Mouse (Mus musculus) embryonic facial prominence, embryonic 12.5 days (tissue): ENCODE measurements around the gene Irak3. TPM values are rescaled to one million over a fixed set of nuclear protein-coding genes. Genes with fewer than 3 reads are reported as not detected.

Experiments
- ATAC-seq: fragments of 200-750 bp; cut with Nextera tagmentation; 2 replicates; pipeline ENCODE4 v1.8.0; 2017; ENCODE audit not compliant: insufficient number of reproducible peaks, insufficient read depth, low FRiP score, low TSS enrichment
- H3K27ac ChIP-seq: fragments of 300-500 bp; sonication (generic); 2 replicates; pipeline ENCODE4 v1.5.1; 2016; ENCODE audit warnings: mild to moderate bottlenecking
- H3K27me3 ChIP-seq: fragments of 300-500 bp; sonication (generic); 2 replicates; pipeline ENCODE4 v1.6.1; 2016; ENCODE audit warnings: mild to moderate bottlenecking, moderate library complexity
- H3K36me3 ChIP-seq: fragments of 300-500 bp; sonication (generic); 2 replicates; pipeline ENCODE4 v1.6.1; 2016; ENCODE audit warnings: mild to moderate bottlenecking
- H3K4me1 ChIP-seq: fragments of 300-500 bp; sonication (generic); 2 replicates; pipeline ENCODE4 v1.6.1; 2016
- H3K4me2 ChIP-seq: fragments of 300-500 bp; sonication (generic); replicated peaks from 2 replicates; pipeline ENCODE4 v1.6.1; 2016; ENCODE audit warnings: mild to moderate bottlenecking, moderate library complexity
- H3K4me3 ChIP-seq: fragments of 300-500 bp; sonication (generic); 2 replicates; pipeline ENCODE4 v1.5.1; 2016; ENCODE audit warnings: mild to moderate bottlenecking
- H3K9ac ChIP-seq: fragments of 300-500 bp; sonication (generic); 2 replicates; pipeline ENCODE4 v1.6.1; 2016; ENCODE audit warnings: mild to moderate bottlenecking, moderate library complexity
- H3K9me3 ChIP-seq: fragments of 300-500 bp; sonication (generic); 2 replicates; pipeline ENCODE4 v1.6.1; 2016; ENCODE audit warnings: mild to moderate bottlenecking, moderate library complexity
- WGBS: fragments of 180-500 bp; shearing (Covaris S2); methylation state at CpG from one replicate; pipeline ENCODE4 v1.1.7; 2016; 5-methylcytosine and 5-hydroxymethylcytosine counted together
- polyA plus RNA-seq: library from polyadenylated mRNA; unstranded; fragments of >200 nt; fragmentation: Nextera tagmentation; extraction: Ambion mirVana; gene quantifications from 2 replicates; pipeline ENCODE4 v1.2.1, GENCODE M21; 2016

Gene Irak3
- polyA plus RNA-seq = 2.3 and 2.4 TPM in 2 replicates

DNA sequence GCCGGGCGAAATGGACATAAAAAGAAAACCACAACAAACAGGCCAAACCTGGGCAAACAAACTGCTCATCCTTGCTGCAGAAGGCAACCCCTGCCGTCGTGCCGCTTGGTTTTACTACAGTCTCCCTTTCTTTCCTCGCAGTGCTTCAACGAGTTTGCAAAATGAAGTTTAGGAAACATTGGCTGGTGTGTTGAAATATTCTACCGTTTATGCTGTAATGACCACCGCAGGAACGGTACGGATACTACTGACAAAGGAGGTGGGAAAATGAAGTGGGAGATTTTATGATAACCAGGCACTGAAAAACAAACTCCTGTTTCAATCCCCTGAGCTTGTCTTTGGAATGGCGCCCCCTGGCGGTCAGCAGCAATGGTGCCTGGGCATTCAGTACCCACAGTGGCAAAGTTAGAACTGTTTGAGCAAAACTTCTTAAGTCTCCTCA is at the start of gene Irak3:
Gene Irak3 (minus strand): TSS at position 170 of the 442 bp plus-strand sequence.
- Histone ChIP-seq H3K27me3 (peaks cover 9% of the 10 kb centered on the region; the same call in 1 of the 2 replicates), H3K27ac (no peak within 1 kb of the TSS), H3K36me3 (no peaks in the 10 kb centered on the region), H3K9ac (peak within 1 kb of the TSS; percentile 64), H3K4me2 (peak within 1 kb of the TSS; percentile 90), H3K4me3 (peak within 1 kb of the TSS; percentile 51), H3K9me3 (no peaks in the 10 kb centered on the region), H3K4me1 (no peaks in the 10 kb centered on the region)
- ATAC-seq = 0 out of 2 replicates have a peak, but pooled peaks have one; percentile 47
- WGBS = 2% methylated on average over 13 of the region's 13 CpGs

DNA sequence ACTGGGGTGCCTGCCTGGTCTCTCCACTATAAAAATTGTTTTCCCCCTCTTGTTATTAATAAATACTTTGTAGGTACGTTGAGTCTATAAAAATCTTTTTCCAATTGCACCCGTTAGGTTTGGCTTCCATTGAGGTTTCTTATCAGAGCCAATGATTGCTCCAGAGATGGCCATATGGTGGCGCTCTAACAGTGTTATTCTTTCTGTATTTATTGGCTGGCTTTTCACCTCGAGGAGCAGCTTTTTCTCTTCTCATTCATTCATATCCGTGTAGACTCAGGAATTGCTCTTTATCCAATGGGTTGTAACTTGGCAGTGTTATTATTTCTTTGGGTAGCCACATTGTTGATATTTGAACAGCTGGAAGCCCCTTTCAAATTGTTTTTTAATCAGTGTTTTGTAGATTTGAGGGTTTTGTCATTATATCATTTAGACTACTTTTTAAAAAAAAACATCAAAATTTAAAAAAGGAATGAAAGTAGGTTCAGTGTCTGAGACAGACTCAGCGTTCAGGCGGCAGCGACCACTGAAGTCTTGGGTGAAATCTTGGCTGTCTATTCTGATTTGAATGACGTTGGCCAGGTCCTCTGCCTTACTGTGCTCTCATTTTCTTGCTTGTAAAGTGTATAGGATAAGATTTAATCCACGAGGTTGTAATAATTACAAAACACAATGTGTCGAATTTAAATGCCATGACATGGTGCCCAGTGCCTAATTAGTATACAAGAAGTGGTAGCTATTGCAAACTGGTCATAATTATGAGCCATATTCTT is 49.2 kb upstream of the Irak3 start:
- no peak overlapping the region for H3K9ac ChIP-seq
- no peak overlapping the region for H3K4me3 ChIP-seq
- no peaks in the 10 kb centered on the region for H3K9me3 ChIP-seq
- peaks cover 36% of the 10 kb centered on the region for H3K4me1 ChIP-seq
- no peak overlapping the region for H3K27ac ChIP-seq
- no peaks in the 10 kb centered on the region for H3K27me3 ChIP-seq
- WGBS = 42% methylated on average over 11 of the region's 11 CpGs
- ATAC-seq = no peak
- no peak overlapping the region for H3K4me2 ChIP-seq
- no peaks in the 10 kb centered on the region for H3K36me3 ChIP-seq

DNA sequence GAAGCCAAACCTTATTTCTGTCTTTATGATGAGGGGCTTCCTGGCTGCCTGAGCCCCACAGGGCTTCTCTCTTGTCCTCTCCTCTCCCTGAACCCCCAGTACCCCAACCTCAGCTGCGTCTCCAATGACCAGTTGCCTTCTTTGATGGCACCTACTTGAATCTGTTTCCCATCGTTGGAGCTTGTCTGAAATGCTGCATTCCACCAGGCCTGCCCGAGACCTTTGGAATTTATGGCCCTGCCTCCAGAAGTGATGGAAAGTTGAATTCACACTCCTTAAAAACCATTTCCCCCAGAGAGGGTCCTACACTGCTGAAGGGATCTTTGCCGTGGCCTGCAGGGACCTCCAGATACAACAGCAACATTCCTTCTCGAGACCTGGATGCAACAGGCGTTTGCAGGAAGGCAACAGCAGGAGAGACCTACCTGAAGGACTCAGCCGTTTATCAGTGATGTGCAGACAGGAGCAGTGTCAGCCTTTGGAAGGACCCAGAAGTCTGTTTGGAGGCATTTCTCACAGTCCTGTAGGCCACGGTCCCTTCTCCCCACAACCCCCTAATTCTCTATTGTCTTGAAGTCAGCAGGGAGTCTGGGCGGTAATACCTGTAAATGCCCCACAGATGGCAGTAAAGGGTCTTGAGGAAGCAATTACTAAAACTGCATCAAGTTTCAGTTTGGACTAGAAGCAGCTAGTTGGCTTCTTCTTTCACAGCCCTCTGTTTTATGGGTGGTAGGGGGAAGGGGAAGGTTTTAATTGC is 45.2 kb upstream of the Irak3 start:
- Histone ChIP-seq H3K4me2 (peak overlapping the region; percentile 18), H3K4me1 (peaks cover 38% of the 10 kb centered on the region)

DNA sequence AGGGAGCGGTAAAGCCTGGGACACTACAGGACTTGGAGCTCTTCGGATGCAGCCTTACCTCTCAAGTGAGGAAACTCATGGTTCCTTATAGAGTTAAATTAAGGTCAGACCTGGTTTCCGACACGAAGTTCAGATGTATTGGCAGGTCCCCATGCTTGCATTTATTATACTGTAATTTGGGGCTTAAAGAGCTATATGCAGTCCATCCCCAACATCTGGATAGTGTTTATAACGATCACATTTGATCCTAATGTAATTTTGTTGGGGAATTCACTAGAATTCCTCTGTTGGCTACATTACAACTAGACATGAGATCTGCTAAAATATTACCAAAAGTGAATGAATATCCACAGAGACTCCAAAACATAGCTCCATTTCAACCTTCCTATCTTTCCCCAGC is 43.8 kb upstream of the Irak3 start:
- Histone ChIP-seq H3K4me2 (peak overlapping the region; percentile 18; the same call in 1 of the 2 replicates), H3K27ac (0 out of 2 replicates have a peak overlapping the region, but pooled peaks have one; percentile 46), H3K9me3 (no peaks in the 10 kb centered on the region), H3K36me3 (no peaks in the 10 kb centered on the region), H3K4me3 (no peak overlapping the region), H3K9ac (no peak overlapping the region), H3K4me1 (peaks cover 31% of the 10 kb centered on the region), H3K27me3 (no peaks in the 10 kb centered on the region)
- no peak; the same call in 1 of the 2 replicates for ATAC-seq
- WGBS = 31% methylated on average over 5 of the region's 5 CpGs

More for the DNA sequence above, 45.2 kb upstream of the Irak3 start:
- 31% methylated on average over 9 of the region's 9 CpGs for WGBS
- Histone ChIP-seq H3K36me3 (no peaks in the 10 kb centered on the region), H3K27me3 (no peaks in the 10 kb centered on the region), H3K9me3 (no peaks in the 10 kb centered on the region), H3K9ac (no peak overlapping the region), H3K27ac (peak overlapping the region; percentile 79), H3K4me3 (no peak overlapping the region)
- no peak for ATAC-seq

DNA sequence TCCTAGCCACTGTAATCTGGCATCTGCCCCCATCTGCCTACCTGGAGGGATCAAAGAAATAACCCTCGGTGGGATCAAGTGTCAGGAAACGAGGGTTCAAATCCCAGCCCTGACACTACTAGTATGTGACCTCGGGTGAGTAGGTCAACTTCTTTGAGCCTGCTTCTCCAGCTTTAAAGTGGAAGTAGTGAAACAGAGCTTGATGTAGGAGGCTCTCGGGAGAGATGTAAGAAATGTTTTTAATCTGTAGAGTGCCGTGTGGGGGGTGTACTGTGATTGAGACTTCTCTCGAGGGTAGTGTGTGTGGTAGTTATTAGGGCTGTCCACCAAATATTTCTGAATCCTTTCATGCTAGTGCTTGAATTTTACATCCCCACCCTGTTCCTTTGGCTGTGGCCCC is 40.5 kb upstream of the Irak3 start:
- Histone ChIP-seq H3K27me3 (0 out of 2 replicates have a peak, but pooled peaks cover 4% of the 10 kb centered on the region), H3K4me3 (no peak overlapping the region), H3K4me1 (peaks cover 30% of the 10 kb centered on the region), H3K4me2 (no peak overlapping the region), H3K27ac (0 out of 2 replicates have a peak overlapping the region, but pooled peaks have one; percentile 17), H3K9ac (no peak overlapping the region), H3K9me3 (no peaks in the 10 kb centered on the region), H3K36me3 (no peaks in the 10 kb centered on the region)
- no peak for ATAC-seq
- WGBS = 16% methylated on average over 6 of the region's 6 CpGs

DNA sequence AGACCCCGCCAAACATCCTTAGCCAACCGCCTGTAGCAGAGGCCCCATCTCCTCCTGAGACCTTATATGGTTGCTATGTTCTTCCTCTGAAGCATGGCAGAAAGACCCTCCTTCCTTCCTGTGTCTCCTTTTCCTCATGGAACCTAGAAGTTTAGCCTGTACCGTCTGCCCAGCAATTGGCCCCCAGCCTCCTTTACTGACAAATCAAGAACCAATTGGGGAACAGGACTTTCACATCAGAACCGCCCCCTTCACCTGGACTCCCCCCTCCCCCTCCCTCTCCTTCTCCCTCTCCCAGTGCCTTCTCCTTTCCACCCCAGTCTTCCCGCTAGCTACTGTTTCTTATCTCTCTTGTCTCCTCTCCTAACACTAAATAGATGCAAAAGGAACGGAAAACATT is 37.5 kb upstream of the Irak3 start:
- no peak overlapping the region for H3K9ac ChIP-seq
- WGBS = 59% methylated on average over 6 of the region's 6 CpGs
- ATAC-seq = no peak
- H3K4me3 ChIP-seq = no peak overlapping the region
- no peaks in the 10 kb centered on the region for H3K9me3 ChIP-seq
- H3K4me2 ChIP-seq = no peak overlapping the region
- H3K4me1 ChIP-seq = peaks cover 15% of the 10 kb centered on the region
- 0 out of 2 replicates have a peak, but pooled peaks cover 4% of the 10 kb centered on the region for H3K27me3 ChIP-seq
- no peak overlapping the region for H3K27ac ChIP-seq
- H3K36me3 ChIP-seq = no peaks in the 10 kb centered on the region

DNA sequence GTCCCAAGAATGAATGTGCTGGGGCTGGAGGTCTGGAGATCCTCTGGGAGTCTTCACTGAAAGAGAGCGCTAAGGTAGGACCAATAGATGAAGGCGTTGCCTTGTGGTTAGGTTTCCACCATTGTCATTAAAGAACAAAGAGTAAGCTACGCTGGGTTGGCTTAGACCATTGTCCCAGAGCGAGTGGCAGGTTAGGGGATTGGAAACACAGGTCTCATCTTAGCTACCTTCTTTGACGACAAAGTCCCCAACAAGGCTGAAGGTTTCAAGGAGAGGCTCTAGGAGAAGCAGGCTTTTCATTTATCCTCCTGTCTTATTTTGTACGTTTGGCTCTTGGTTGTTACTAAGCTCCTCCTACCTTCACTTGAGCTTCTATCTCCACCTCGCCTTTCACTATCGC is 36.3 kb upstream of the Irak3 start:
- 0 out of 2 replicates have a peak, but pooled peaks cover 4% of the 10 kb centered on the region for H3K27me3 ChIP-seq
- WGBS = 90% methylated on average over 8 of the region's 8 CpGs
- no peaks in the 10 kb centered on the region for H3K9me3 ChIP-seq
- H3K36me3 ChIP-seq = no peaks in the 10 kb centered on the region
- H3K27ac ChIP-seq = no peak overlapping the region
- peaks cover 18% of the 10 kb centered on the region for H3K4me1 ChIP-seq
- no peak overlapping the region for H3K4me3 ChIP-seq
- no peak for ATAC-seq
- H3K9ac ChIP-seq = no peak overlapping the region
- no peak overlapping the region for H3K4me2 ChIP-seq

DNA sequence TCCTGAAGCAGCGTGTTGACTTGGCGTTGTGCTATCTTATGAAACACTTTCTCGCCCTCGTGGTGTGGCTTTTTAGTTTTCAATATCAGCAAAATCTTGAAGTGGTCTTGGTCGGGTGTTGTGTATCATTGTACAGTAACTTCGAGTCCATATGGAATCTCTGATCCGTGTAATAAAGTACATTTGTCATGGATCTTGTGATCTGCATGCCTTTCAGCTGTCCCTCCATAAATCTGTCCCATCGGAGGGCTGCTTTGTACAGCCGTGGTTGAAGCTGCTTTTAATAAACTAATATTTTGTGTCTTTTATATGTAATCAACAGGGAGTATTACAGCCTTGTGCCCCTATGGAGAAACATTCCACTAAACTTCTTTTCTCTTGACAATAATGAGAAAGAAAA is 34.9 kb upstream of the Irak3 start:
- no peak overlapping the region for H3K27ac ChIP-seq
- no peaks in the 10 kb centered on the region for H3K36me3 ChIP-seq
- H3K9me3 ChIP-seq = no peaks in the 10 kb centered on the region
- WGBS = 60% methylated on average over 9 of the region's 9 CpGs
- no peak overlapping the region for H3K4me2 ChIP-seq
- no peak for ATAC-seq
- 0 out of 2 replicates have a peak, but pooled peaks cover 4% of the 10 kb centered on the region for H3K27me3 ChIP-seq
- no peak overlapping the region for H3K4me3 ChIP-seq
- peaks cover 8% of the 10 kb centered on the region; the same call in 1 of the 2 replicates for H3K4me1 ChIP-seq
- no peak overlapping the region for H3K9ac ChIP-seq

DNA sequence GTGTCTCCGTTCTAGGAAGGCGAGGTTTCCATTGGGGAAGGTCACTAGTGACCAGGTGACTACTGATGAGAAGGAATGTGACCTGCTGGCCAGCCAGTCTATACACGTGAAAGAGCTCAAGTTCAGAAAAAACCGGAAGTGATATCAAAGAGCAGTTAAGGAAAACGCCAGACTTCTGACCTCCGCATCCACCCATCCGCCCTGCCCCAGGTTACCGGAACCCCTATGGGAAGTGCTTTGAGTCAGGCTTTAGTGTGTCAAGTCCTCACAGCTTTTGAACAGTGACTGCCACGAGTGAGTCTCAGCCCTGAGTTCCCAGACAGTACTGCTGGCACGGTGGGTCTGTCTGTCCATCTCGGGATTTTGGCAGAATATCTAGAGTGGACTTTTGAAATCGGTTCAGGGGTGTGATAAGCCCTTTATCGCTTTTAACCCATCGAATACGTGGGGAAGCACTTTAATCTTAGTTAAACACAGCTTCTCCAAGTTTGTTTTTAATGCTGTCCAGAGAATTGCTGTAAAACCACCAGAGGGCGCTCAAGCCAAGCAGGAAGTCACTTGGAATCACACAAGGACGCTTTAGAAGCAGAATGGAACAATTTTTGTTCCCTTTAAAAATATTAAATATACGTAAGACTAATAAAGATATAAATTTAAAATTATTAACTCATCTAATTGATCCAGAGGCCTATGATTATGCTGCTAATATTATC is 31.9 kb upstream of the Irak3 start:
- ATAC-seq = no peak
- Histone ChIP-seq H3K9ac (no peak overlapping the region), H3K9me3 (no peaks in the 10 kb centered on the region), H3K27ac (no peak overlapping the region), H3K27me3 (no peaks in the 10 kb centered on the region), H3K4me2 (0 out of 2 replicates have a peak overlapping the region, but pooled peaks have one; percentile 3), H3K4me1 (0 out of 2 replicates have a peak, but pooled peaks cover 8% of the 10 kb centered on the region), H3K4me3 (no peak overlapping the region), H3K36me3 (peaks cover 15% of the 10 kb centered on the region)
- whole genome bisulfite sequencing = 28% methylated on average over 18 of the region's 18 CpGs

DNA sequence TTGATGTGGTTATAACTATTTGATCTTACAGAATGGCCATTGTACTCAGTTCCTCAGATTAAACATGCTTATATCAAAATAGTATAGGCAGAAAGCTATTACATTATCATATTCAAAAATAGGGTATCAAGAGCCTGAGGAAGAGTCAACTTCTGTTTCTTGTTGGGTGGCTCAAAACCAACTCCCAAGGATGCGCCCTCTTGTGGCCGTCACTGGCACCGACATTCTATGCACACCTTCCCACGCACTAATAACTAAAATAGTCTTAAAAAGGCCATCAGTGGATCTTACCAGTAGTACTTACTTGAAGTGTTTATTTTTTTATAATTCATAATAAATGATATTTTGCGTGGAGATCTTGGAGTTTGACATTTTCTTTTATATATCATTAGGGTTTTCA is 29.8 kb upstream of the Irak3 start:
- 33% methylated on average over 5 of the region's 5 CpGs for WGBS
- no peak for ATAC-seq
- Histone ChIP-seq H3K27ac (no peak overlapping the region), H3K27me3 (no peaks in the 10 kb centered on the region), H3K9me3 (no peaks in the 10 kb centered on the region), H3K36me3 (peaks cover 21% of the 10 kb centered on the region), H3K9ac (no peak overlapping the region), H3K4me1 (peaks cover 14% of the 10 kb centered on the region), H3K4me3 (no peak overlapping the region), H3K4me2 (no peak overlapping the region)
